Mouse (Mus musculus) cortical plate, adult 2 months (tissue): Measurements from ENCODE around the gene Crtac1.

Experiments used
- CTCF ChIP-seq: fragments of 200-500 bp; IDR thresholded peaks from 2 replicates; pipeline ENCODE4 v1.5.1; 2011; ENCODE audit warnings: mild to moderate bottlenecking, control low read depth, low read length; ENCODE audit not compliant: insufficient read depth; ENCODE audit errors: extremely low read depth
- POLR2A ChIP-seq: fragments of 200-500 bp; IDR thresholded peaks from 2 replicates; pipeline ENCODE4 v1.6.1; 2011; ENCODE audit warnings: mild to moderate bottlenecking, low read length, control low read depth; ENCODE audit not compliant: insufficient read depth; ENCODE audit errors: extremely low read depth

GRCm38 (mm10) chr19:42477769-42478168 is 46.2 kb upstream of the Crtac1 start:
- TF ChIP-seq CTCF (no peak), POLR2A (no peak)
